Mouse (Mus musculus): Measurements from ENCODE around the gene Pdlim4. TPM values are rescaled to one million over a fixed set of nuclear protein-coding genes. Genes with fewer than 3 reads are reported as not detected.

The Pdlim4 gene
- polyA plus RNA-seq, 1 experiment, result 53.3 TPM

GRCm38 (mm10) chr11:54092188-54092587, 23.4 kb upstream of the Pdlim4 start:
- DNase-seq (ENCODE audit: low read depth in 1 of 2, low spot score in 2 of 2), result no peak
- 11% methylated on average over 7 of the region's 7 CpGs for WGBS
- Histone ChIP-seq H3K36me3 (ENCODE audit: control insufficient read depth, insufficient read depth, low read length) (no peaks in the 10 kb centered on the region), H3K27ac (ENCODE audit: insufficient read depth, low read length) (no peak overlapping the region), H3K4me3 (ENCODE audit: extremely low read depth, insufficient read depth, insufficient read length) (no peak overlapping the region), H3K4me1 (ENCODE audit: control insufficient read depth, insufficient read depth, insufficient read length) (peaks cover 10% of the 10 kb centered on the region; the same call in 1 of the 2 replicates), H3K27me3 (ENCODE audit: control insufficient read depth, insufficient read depth, low read length) (no peaks in the 10 kb centered on the region)
- TF ChIP-seq POLR2A (IDR thresholded peaks at IDR 0.05; ENCODE audit: low read depth, low read length) (no peak), CTCF (IDR thresholded peaks at IDR 0.05; ENCODE audit: extremely low read depth, insufficient read depth, insufficient read length, insufficient replicate concordance) (no peak)

- WGBS, result 11% methylated on average over 8 of the region's 8 CpGs
- peak; percentile 35 to 73 for DNase-seq (ENCODE audit: low read depth in 1 of 2, low spot score in 2 of 2)
Observed at GRCm38 (mm10) chr11:54091726-54092125, 22.9 kb upstream of the Pdlim4 start.

GRCm38 (mm10) chr11:54090091-54090879, 21.5 kb upstream of the Pdlim4 start:
- no peak for DNase-seq (ENCODE audit: low read depth in 1 of 2, low spot score in 2 of 2)
- peaks cover 10% of the 10 kb centered on the region; the same call in 1 of the 2 replicates for H3K4me1 ChIP-seq (ENCODE audit: control insufficient read depth, insufficient read depth, insufficient read length)
- no peaks in the 10 kb centered on the region for H3K27me3 ChIP-seq (ENCODE audit: control insufficient read depth, insufficient read depth, low read length)
- no peaks in the 10 kb centered on the region for H3K36me3 ChIP-seq (ENCODE audit: control insufficient read depth, insufficient read depth, low read length)
- 93% methylated on average over 1 of the region's 1 CpGs for WGBS
- H3K4me3 ChIP-seq (ENCODE audit: extremely low read depth, insufficient read depth, insufficient read length), result no peak overlapping the region
- TF ChIP-seq POLR2A (IDR thresholded peaks at IDR 0.05; ENCODE audit: low read depth, low read length), result no peak
- no peak for TF ChIP-seq CTCF (IDR thresholded peaks at IDR 0.05; ENCODE audit: extremely low read depth, insufficient read depth, insufficient read length, insufficient replicate concordance)
- no peak overlapping the region for H3K27ac ChIP-seq (ENCODE audit: insufficient read depth, low read length)

More at GRCm38 (mm10) chr11:54091726-54092125, 22.9 kb upstream of the Pdlim4 start:
- TF ChIP-seq CTCF (IDR thresholded peaks at IDR 0.05; ENCODE audit: extremely low read depth, insufficient read depth, insufficient read length, insufficient replicate concordance) (no peak), POLR2A (IDR thresholded peaks at IDR 0.05; ENCODE audit: low read depth, low read length) (no peak)
- Histone ChIP-seq H3K36me3 (ENCODE audit: control insufficient read depth, insufficient read depth, low read length) (no peaks in the 10 kb centered on the region), H3K4me1 (ENCODE audit: control insufficient read depth, insufficient read depth, insufficient read length) (peaks cover 10% of the 10 kb centered on the region; the same call in 1 of the 2 replicates), H3K4me3 (ENCODE audit: extremely low read depth, insufficient read depth, insufficient read length) (no peak overlapping the region), H3K27ac (ENCODE audit: insufficient read depth, low read length) (no peak overlapping the region), H3K27me3 (ENCODE audit: control insufficient read depth, insufficient read depth, low read length) (no peaks in the 10 kb centered on the region)

DNA sequence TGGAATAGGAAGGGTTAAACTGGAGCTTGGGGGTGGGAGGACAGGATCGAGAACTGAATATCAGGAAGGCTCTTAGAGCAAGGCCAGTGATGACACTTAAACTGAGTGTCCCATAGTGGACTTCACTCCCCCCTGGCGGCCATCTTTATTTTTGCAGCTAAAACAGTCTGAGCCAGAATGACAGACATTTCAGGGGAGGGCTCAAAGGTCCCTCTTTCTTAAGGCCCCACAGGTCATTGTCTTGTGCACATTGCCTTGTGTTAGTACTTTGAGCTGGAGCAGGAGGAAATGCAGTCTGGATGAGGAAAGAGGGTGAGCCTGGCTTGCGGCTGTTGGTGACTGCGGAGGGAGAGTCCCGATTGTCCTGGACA, 20.1 kb upstream of the Pdlim4 start:
- H3K27ac ChIP-seq (ENCODE audit: insufficient read depth, low read length), result no peak overlapping the region
- H3K4me3 ChIP-seq (ENCODE audit: extremely low read depth, insufficient read depth, insufficient read length), result peak overlapping the region; percentile 14; the same call in 1 of the 2 replicates
- H3K27me3 ChIP-seq (ENCODE audit: control insufficient read depth, insufficient read depth, low read length), result no peaks in the 10 kb centered on the region
- DNase-seq (ENCODE audit: low read depth in 1 of 2, low spot score in 2 of 2), result peak; percentile 48 to 73
- peak; percentile 45; the same call in 1 of the 2 replicates for TF ChIP-seq CTCF (IDR thresholded peaks at IDR 0.05; ENCODE audit: extremely low read depth, insufficient read depth, insufficient read length, insufficient replicate concordance)
- TF ChIP-seq POLR2A (IDR thresholded peaks at IDR 0.05; ENCODE audit: low read depth, low read length), result no peak
- 59% methylated on average over 5 of the region's 5 CpGs for WGBS
- H3K36me3 ChIP-seq (ENCODE audit: control insufficient read depth, insufficient read depth, low read length), result no peaks in the 10 kb centered on the region
- H3K4me1 ChIP-seq (ENCODE audit: control insufficient read depth, insufficient read depth, insufficient read length), result peaks cover 10% of the 10 kb centered on the region; the same call in 1 of the 2 replicates

DNA sequence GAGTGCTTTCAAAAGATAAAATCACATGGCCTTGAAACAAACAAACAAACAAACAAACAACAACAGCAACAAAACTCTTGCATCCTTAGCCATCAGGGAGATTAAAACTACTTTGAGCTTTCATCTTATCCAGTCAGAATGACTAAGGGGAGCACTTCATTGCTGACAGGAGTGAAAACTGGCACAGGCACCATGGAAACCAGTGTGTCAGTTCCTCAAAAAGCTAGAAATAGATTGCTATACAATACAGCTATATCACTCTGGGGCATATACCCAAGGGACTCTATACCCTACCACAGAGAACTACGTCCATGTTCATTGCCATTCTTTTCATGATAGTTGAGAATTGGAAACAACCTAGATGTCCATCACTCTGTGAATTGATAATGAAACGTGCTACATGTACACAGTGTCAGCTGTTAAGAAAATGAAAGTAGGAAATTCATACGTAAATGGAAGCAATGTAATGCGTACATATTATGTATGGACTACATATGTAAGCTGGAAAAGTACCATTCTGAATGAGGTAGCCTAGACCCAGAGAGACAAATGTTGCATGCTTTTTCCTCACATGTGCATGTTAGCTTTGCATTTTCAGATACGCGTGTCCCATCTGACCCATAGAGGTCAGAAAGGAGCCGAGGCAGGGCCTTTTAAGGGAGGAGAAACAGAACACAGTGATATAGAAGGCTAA, 19.6 kb upstream of the Pdlim4 start:
- peak in 1 of 2 experiments; percentile 28 for DNase-seq (ENCODE audit: low read depth in 1 of 2, low spot score in 2 of 2)
- peak overlapping the region; percentile 14 for H3K4me3 ChIP-seq (ENCODE audit: extremely low read depth, insufficient read depth, insufficient read length)
- H3K27me3 ChIP-seq (ENCODE audit: control insufficient read depth, insufficient read depth, low read length), result no peaks in the 10 kb centered on the region
- H3K4me1 ChIP-seq (ENCODE audit: control insufficient read depth, insufficient read depth, insufficient read length), result peaks cover 10% of the 10 kb centered on the region; the same call in 1 of the 2 replicates
- H3K36me3 ChIP-seq (ENCODE audit: control insufficient read depth, insufficient read depth, low read length), result no peaks in the 10 kb centered on the region
- no peak for TF ChIP-seq POLR2A (IDR thresholded peaks at IDR 0.05; ENCODE audit: low read depth, low read length)
- no peak for TF ChIP-seq CTCF (IDR thresholded peaks at IDR 0.05; ENCODE audit: extremely low read depth, insufficient read depth, insufficient read length, insufficient replicate concordance)
- 32% methylated on average over 7 of the region's 7 CpGs for WGBS
- H3K27ac ChIP-seq (ENCODE audit: insufficient read depth, low read length), result no peak overlapping the region

- 74% methylated on average over 5 of the region's 5 CpGs for WGBS
- no peaks in the 10 kb centered on the region; the same call in 1 of the 2 replicates for H3K4me1 ChIP-seq (ENCODE audit: control insufficient read depth, insufficient read depth, insufficient read length)
- DNase-seq (ENCODE audit: low read depth in 1 of 2, low spot score in 2 of 2), result no peak
- no peaks in the 10 kb centered on the region for H3K27me3 ChIP-seq (ENCODE audit: control insufficient read depth, insufficient read depth, low read length)
- H3K27ac ChIP-seq (ENCODE audit: insufficient read depth, low read length), result no peak overlapping the region
- TF ChIP-seq CTCF (IDR thresholded peaks at IDR 0.05; ENCODE audit: extremely low read depth, insufficient read depth, insufficient read length, insufficient replicate concordance) (no peak), POLR2A (IDR thresholded peaks at IDR 0.05; ENCODE audit: low read depth, low read length) (no peak)
- no peak overlapping the region for H3K4me3 ChIP-seq (ENCODE audit: extremely low read depth, insufficient read depth, insufficient read length)
- H3K36me3 ChIP-seq (ENCODE audit: control insufficient read depth, insufficient read depth, low read length), result no peaks in the 10 kb centered on the region
Observed at GRCm38 (mm10) chr11:54085816-54086215, 17.0 kb upstream of the Pdlim4 start.

Measured in spleen, adult 2 months (tissue).